Mouse (Mus musculus) spleen, adult 18-20 months (tissue): ENCODE measurements at regions not wholly inside any gene's neighbourhood (a gene's known extent, or its start where the extent isn't known, plus 50 kb on each side); places are given as distances from the start of the nearest gene placed in this dataset.

Source experiments
- DNase-seq, 2 experiments: peaks; one replicate each; pipeline ENCODE4 v3.0.0; 2022; ENCODE audit warnings: mixed read lengths in 2 of 2

DNA sequence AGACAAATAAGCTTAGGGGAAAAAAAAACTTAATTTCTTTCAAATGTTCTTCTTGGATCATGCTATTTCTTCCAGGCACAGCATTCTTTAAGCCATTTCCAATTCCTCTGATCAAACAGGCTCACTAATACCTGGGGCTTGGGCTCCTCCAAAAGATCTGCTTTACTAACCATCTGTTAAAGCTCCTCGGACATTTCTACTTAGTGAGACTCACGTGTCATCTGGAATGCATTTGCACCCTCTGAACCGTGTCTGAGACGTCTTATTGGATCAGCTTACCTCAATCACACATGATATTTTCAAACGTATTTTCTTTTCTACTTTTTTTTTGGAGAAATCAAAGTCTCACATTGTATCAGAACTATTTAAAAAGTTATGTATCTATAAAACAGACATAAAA, 132.4 kb downstream of the Npr3 start:
- DNase-seq, result no peak

DNA sequence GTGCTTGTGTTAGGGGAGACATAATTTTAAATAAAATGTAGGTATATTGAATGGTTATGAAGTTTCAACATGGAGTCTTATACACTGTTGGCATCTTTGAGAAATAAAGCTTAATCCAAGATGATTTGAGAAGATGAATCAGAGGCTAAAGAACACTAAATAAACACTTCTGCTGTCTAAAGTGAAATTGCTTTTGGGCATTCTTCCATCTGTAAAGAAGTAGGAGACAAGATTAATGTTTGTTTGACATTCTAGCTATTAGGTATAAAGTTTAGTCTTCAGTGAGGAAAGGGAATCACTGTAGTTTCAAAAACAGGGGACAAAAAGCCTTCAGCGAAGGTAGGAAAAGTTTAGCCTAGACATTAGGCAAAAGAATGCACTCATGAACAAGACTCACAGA, 136.5 kb downstream of the Npr3 start:
- DNase-seq, result no peak

GRCm38 (mm10) chr15:11757963-11758362, 149.1 kb downstream of the Npr3 start:
- DNase-seq, result no peak

DNA sequence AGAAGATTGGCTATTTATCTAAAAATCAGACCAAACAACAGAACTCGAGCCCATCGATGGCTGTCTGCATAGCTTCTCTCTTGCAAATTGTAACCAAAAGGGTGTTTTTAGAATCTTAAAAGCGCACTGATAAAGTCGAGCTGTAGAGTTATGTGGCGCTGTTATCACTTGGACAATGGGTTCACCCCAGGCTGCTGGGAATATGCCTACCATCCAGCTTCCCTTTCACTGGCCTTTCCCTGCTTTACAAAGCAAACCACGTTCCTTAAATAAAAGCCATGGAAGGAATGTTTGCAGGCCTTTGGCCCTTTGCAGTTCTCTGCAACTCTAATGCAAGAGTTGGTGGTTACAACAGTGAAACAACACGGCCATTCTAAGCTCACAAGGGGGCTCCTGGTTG, 150.3 kb downstream of the Npr3 start:
- DNase-seq, result no peak

GRCm38 (mm10) chr15:11753216-11753615, 153.9 kb downstream of the Npr3 start:
- DNase-seq, result no peak

GRCm38 (mm10) chr15:11750893-11751292, 156.2 kb downstream of the Npr3 start:
- no peak for DNase-seq

- no peak for DNase-seq
These were observed 157.6 kb downstream of the Npr3 start for GRCm38 (mm10) chr15:11749509-11749908.

- DNase-seq, result no peak
These were observed 158.8 kb downstream of the Npr3 start for GRCm38 (mm10) chr15:11748306-11748705.

- no peak for DNase-seq
These were observed 160.3 kb downstream of the Npr3 start for GRCm38 (mm10) chr15:11746754-11747153.

DNA sequence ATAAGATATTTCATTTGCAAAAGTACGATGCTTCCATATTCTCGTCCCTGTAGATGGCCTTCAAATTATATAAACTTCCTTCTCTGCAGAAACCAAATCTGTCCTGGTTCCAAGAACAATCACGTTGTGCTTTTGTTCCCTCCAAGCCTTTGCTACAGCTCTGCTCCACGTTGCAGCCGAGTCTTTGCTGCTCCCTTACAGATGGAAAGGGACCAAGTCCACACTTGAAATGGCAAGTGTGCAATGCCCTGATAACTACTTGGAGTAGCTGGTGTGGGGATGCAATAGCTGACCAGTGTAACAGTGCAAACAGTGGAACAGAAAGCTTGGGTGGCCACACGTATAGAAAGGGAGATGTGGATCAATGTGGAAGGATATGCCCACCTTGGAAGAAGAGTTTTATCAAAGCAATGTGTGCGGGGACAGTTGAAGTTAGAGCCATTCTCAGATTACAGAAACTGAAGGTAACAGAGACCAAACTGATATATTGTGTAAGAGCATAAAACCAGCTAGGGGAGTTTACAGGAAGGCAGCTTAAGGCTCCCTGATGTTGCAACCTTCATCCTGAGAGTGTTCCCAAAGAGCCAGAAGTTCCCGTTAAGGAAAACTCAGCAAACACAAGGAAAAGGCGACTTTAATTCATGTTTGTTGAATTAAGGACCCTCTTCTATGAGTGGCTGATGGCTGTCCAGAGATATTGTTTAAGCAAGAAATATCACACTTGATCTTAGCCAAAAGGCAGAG, 161.3 kb downstream of the Npr3 start:
- DNase-seq, result no peak

GRCm38 (mm10) chr15:11744903-11745302, 162.2 kb downstream of the Npr3 start:
- DNase-seq, result no peak

DNA sequence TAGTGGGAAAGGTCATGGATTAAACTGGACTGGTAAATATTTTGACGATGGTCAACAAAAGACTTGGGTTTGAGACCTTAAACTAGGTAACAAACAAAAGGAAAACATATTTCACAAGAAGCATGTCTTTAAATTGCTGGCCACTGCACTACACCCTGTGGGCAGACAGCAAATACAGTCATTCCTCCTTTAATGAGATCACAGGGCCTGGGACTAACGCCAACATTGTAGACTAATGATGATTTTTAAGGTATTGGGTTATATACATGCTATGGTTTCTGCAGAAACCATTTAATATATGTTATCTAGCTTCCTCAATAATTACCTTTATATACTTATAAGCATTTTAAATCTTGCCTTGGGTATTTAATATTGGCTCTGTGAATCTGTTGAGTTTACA, 162.8 kb downstream of the Npr3 start:
- DNase-seq, result no peak

DNA sequence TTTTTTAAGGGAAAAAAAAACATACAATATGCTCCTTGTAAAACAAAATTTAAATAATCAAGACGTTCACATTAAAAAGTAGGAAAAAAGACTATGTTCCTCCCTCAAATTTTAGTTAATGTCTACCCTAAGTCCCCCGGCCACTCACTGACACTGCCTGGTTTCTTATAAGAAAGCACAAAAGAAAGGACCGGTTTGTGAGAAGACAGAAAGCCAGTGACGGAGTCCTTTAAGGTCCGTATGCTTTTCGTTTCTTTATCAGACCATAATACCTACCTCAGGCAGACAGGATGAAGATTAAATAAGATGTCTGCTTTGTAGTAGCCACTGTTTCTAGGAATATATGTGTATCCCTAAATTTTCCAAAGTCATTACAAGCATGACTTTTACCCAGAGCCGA, 164.3 kb downstream of the Npr3 start:
- no peak for DNase-seq

DNA sequence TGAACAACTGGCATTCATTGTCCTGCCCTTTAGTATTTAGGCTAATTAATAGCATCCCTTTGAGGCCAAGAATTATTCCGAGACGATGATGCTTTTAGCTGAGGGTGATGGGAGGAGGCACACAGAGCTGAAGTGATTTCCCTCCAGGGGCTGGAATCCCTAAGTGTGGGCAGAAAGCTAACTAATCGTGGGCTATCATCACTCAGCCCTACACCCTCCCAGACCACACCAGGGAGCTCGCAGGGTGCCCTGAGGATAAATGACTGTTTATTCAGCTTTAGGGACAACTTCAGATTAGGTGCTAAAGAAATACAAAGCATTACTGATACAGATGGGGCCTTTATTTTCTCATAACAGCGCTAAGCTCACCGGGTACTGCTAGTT, 164.7 kb downstream of the Npr3 start:
- no peak for DNase-seq

DNA sequence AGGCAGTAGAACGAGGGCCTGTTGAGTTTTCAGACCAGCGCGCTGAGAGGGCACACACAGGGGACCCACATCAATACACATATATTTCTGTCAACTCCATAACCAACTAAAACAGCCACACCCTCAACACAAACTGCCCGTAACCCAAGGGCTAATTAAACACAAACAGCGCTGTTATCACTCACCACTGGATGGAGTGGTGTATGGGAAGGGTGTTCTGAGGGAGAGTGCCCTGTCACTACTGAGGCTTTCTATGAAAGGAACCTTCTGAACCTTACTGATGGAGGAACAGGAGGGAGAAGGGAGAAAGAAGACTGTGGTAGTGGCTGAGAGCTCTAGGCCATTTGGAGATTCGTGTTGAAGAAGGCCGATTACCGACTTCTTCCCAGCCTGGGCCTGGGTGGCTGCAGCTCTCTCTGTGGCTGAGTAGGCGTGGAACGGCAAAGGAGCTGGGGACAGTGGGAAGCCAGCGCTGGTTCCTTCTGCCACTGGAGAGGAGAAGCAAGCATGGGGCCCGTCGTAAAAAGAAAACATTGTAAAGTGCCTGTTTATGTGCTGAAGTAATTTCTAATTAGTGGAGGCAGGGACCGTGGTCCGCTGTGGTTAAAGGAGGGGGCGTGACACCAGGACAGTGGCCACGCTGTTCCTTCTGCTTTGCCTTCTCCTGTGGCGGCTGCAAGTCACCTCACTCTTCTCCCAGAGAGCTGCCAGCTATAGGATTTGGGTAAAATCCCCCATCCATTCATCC, 165.3 kb downstream of the Npr3 start:
- no peak for DNase-seq

DNA sequence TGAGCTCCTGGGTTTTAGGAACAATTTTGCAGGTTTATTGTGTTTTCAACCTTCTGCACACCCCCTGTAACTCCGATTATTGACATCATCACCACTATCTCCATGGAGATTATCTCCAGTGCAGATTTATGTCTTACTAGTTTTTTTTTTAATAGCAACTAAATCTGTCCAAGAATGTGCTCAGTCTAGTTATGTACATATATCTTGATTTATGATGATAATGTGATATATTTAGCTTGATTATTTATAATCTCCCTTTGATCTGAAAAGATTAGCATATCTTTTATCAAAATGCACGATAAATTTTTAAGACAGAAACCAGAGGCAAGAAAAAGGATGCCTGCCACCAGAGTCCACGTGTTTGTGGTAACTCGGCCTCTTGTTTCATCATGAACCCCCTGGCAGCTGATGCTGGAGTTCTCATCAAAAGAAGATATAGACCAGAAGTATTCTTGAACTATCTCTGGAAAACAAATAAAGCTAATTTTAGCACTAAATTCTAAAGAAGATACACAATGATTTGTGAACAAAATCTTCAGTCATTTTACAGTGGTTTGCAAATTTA, 169.6 kb downstream of the Npr3 start:
- no peak for DNase-seq

GRCm38 (mm10) chr15:11734639-11735265, 172.3 kb downstream of the Npr3 start:
- DNase-seq, result no peak

- DNase-seq, result no peak
These were observed 177.7 kb downstream of the Npr3 start for GRCm38 (mm10) chr15:11729381-11729780.

DNA sequence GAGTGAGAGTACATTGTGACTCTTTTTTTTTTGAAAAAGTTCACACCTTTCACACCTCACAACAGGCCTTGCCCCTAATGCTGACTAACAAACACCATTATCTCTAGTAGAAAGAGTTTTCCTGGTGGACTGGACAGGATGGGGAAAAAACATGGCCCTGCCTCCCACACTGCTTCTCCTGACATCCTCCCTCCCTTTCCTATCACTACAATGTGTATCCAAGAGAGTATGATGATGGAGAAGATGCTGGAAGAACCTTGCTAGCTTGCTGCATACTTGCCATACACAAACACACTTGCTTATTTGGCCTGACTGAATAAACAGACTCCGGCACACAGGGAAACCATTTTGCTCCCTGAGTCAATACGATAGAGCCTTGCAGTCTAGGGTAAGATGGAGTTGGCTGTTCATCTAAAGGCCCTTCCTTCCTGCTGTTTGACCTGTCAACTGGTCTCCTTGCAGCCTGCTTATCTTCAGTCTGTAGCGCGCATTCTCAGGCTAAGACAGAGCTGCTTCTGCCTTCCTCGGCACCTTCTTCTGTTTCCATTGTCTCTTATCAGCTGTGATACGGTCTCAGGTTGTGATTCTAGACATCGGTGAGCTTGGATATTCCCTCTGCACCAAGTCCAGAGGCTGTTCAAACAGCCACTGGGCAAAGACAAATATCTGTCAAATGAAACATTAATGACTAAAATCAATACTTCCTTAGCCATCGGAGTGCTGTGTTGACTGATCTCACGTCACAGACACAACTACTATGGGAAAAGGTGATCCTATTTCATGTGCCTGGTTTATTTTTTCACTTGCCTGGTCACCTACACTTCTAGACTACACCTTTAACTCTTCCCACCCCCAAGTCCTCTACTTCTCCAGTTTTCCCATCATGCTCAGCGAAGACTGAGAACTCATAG, 181.2 kb downstream of the Npr3 start:
- DNase-seq, result no peak

GRCm38 (mm10) chr15:11720645-11721044, 186.4 kb downstream of the Npr3 start:
- no peak for DNase-seq

DNA sequence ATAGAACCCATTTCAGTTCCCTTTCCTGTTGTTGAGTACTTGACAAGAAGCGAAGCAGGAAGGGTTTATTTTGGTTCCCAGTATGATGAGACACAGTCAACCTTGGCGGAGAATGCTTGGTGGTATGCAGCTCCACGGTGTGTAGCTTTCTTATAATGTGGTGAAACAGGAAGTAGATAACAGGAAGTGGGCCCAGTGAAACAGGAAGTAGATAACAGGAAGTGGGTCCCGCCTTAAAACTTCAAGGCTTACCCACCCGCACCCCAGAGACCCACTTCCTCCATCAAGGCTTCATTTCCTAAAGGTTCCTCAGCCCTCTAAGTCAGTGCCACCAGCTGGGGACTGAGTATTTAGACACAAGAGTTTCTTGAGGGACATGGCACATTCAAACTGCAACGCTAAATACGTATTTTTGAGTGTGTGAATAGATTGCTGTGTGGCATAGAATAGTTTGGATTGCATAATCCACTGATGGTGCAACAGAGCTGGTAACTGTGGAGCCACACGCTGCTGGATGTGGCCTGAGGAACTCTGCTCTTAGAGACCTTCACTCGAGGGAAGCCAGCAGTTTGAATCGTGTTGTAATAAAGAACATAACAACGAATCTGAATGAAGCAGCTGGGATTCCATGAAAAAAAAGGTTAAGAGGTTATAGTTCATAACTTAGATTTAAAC, 190.8 kb downstream of the Npr3 start:
- no peak for DNase-seq
